Mouse (Mus musculus): ENCODE data around the gene Chpf.

GRCm38 (mm10) chr1:75450314-75451005, 28.6 kb downstream of the Chpf start, which contains the start of gene Asic4:
- TF ChIP-seq POLR2A (IDR thresholded peaks at IDR 0.05; ENCODE audit: insufficient read depth, low read depth, low read length): no peak
- no peak for TF ChIP-seq EP300 (IDR thresholded peaks at IDR 0.05; ENCODE audit: insufficient read depth, low read depth, low read length)
- no peak for TF ChIP-seq CTCF (IDR thresholded peaks at IDR 0.05)
